Mouse (Mus musculus) MEL (cell line): Measurements from ENCODE around the gene Pcdh9. TPM values are rescaled to one million over a fixed set of nuclear protein-coding genes. Genes with fewer than 3 reads are reported as not detected.

Experiments used
- DNase-seq: peaks from one replicate; pipeline ENCODE4 v3.0.0; 2011; ENCODE audit warnings: low read depth, low spot score
- H3K27ac ChIP-seq: 2 replicates; pipeline ENCODE4 v1.5.1; 2012; ENCODE audit warnings: low read depth, mild to moderate bottlenecking, control low read depth, low read length, moderate library complexity; ENCODE audit not compliant: control insufficient read depth
- H3K27me3 ChIP-seq, 2 experiments: fragments of 150-350 bp in 1 of 2; sonication (generic) in 1 of 2; 2 replicates each; pipeline ENCODE4 v1.6.1; 2012; ENCODE audit warnings: low read length in 2 of 2, mild to moderate bottlenecking in 2 of 2, improper control_type of control experiment in 1 of 2, moderate library complexity in 1 of 2; ENCODE audit not compliant: insufficient read depth in 2 of 2, control insufficient read depth in 1 of 2
- H3K36me3 ChIP-seq, 2 experiments: 2 replicates each; pipeline ENCODE4 v1.6.1; 2012 to 2014; ENCODE audit warnings: low read length in 2 of 2, improper control_type of control experiment in 1 of 2, inconsistent platforms in 1 of 2, mild to moderate bottlenecking in 1 of 2; ENCODE audit not compliant: insufficient read depth in 2 of 2, control insufficient read depth in 1 of 2
- H3K4me1 ChIP-seq, 2 experiments: fragments of 150-350 bp in 1 of 2; sonication (generic) in 1 of 2; 2 replicates each; pipeline ENCODE4 v1.6.1; 2012; ENCODE audit warnings: low read length in 2 of 2, improper control_type of control experiment in 1 of 2, mild to moderate bottlenecking in 1 of 2; ENCODE audit not compliant: insufficient read depth in 2 of 2, control insufficient read depth in 1 of 2
- H3K4me3 ChIP-seq, 2 experiments: fragments of 150-350 bp in 1 of 2; sonication (generic) in 1 of 2; 2 replicates each; pipeline ENCODE4 v1.5.1; 2012; ENCODE audit warnings: low read depth in 2 of 2, low read length in 2 of 2, mild to moderate bottlenecking in 2 of 2, moderate library complexity in 2 of 2, control low read depth in 1 of 2, improper control_type of control experiment in 1 of 2; ENCODE audit not compliant: control insufficient read depth in 1 of 2, insufficient read depth in 1 of 2
- H3K79me2 ChIP-seq: 2 replicates; pipeline ENCODE4 v1.6.1; 2012; ENCODE audit warnings: mild to moderate bottlenecking, low read length, moderate library complexity; ENCODE audit not compliant: control insufficient read depth, poor library complexity, insufficient read depth
- H3K9ac ChIP-seq: 2 replicates; pipeline ENCODE4 v1.6.1; 2012; ENCODE audit warnings: low read depth, mild to moderate bottlenecking, control low read depth, low read length, moderate library complexity; ENCODE audit not compliant: control insufficient read depth, poor library complexity, severe bottlenecking
- H3K9me3 ChIP-seq: fragments of 150-350 bp; sonication (generic); replicated peaks from 2 replicates; pipeline ENCODE4 v1.6.1; 2012; ENCODE audit warnings: mild to moderate bottlenecking, low read length, improper control_type of control experiment, moderate library complexity; ENCODE audit not compliant: insufficient read depth
- CHD2 ChIP-seq: IDR thresholded peaks from 2 replicates; pipeline ENCODE4 v1.6.1; 2011; ENCODE audit warnings: low read length, improper control_type of control experiment
- EP300 ChIP-seq, 2 experiments: IDR thresholded peaks; 2 replicates each; pipeline ENCODE4 v1.6.1; 2011; ENCODE audit warnings: improper control_type of control experiment in 2 of 2, low read length in 2 of 2, low read depth in 1 of 2, mild to moderate bottlenecking in 1 of 2
- HCFC1 ChIP-seq: IDR thresholded peaks from 2 replicates; pipeline ENCODE4 v1.6.1; 2012; ENCODE audit warnings: low read depth, mild to moderate bottlenecking, inconsistent platforms, low read length, improper control_type of control experiment, moderate library complexity
- MAX ChIP-seq: IDR thresholded peaks from 2 replicates; pipeline ENCODE4 v1.6.1; 2011; ENCODE audit warnings: low read length, improper control_type of control experiment
- MAZ ChIP-seq: IDR thresholded peaks from 2 replicates; pipeline ENCODE4 v1.6.1; 2012; ENCODE audit warnings: low read depth, mild to moderate bottlenecking, inconsistent platforms, low read length, improper control_type of control experiment
- MEF2A ChIP-seq: IDR thresholded peaks from 2 replicates; pipeline ENCODE4 v1.6.1; 2014; ENCODE audit warnings: low read depth, mild to moderate bottlenecking, inconsistent platforms, low read length, improper control_type of control experiment; ENCODE audit not compliant: poor library complexity, insufficient replicate concordance, severe bottlenecking; ENCODE audit errors: extremely low read depth
- MYB ChIP-seq: IDR thresholded peaks from 2 replicates; pipeline ENCODE4 v1.6.1; 2011; ENCODE audit warnings: mild to moderate bottlenecking, low read depth, low read length, improper control_type of control experiment
- NRF1 ChIP-seq: IDR thresholded peaks from 2 replicates; pipeline ENCODE4 v1.6.1; 2014; ENCODE audit warnings: low read depth, mild to moderate bottlenecking, inconsistent platforms, low read length, improper control_type of control experiment, moderate library complexity; ENCODE audit not compliant: poor library complexity, insufficient read depth, severe bottlenecking
- POLR2A ChIP-seq, 2 experiments: IDR thresholded peaks; 2 replicates each; pipeline ENCODE4 v1.6.1; 2011 to 2012; ENCODE audit warnings: low read length in 2 of 2, mild to moderate bottlenecking in 2 of 2, control low read depth in 1 of 2, improper control_type of control experiment in 1 of 2, low read depth in 1 of 2, moderate library complexity in 1 of 2; ENCODE audit not compliant: control insufficient read depth in 1 of 2, insufficient read depth in 1 of 2, poor library complexity in 1 of 2
- POLR2AphosphoS2 ChIP-seq: IDR thresholded peaks from 2 replicates; pipeline ENCODE4 v1.6.1; 2011; ENCODE audit warnings: low read length, improper control_type of control experiment
- POLR2AphosphoS5 ChIP-seq: IDR thresholded peaks from 2 replicates; pipeline ENCODE4 v1.6.1; 2012; ENCODE audit warnings: low read depth, borderline replicate concordance, mild to moderate bottlenecking, inconsistent platforms, low read length, moderate library complexity, mixed read lengths
- SMC3 ChIP-seq: IDR thresholded peaks from 2 replicates; pipeline ENCODE4 v1.6.1; 2011; ENCODE audit warnings: low read depth, low read length, improper control_type of control experiment
- UBTF ChIP-seq: IDR thresholded peaks from 2 replicates; pipeline ENCODE4 v1.6.1; 2012; ENCODE audit warnings: low read depth, mild to moderate bottlenecking, inconsistent platforms, low read length, improper control_type of control experiment, moderate library complexity, borderline replicate concordance; ENCODE audit not compliant: insufficient read depth
- USF1 ChIP-seq: IDR thresholded peaks from 2 replicates; pipeline ENCODE4 v1.6.1; 2014; ENCODE audit warnings: low read depth, mild to moderate bottlenecking, inconsistent platforms, low read length, improper control_type of control experiment, moderate library complexity
- USF2 ChIP-seq, 2 experiments: IDR thresholded peaks; 2 replicates each; pipeline ENCODE4 v1.6.1; 2011 to 2012; ENCODE audit warnings: improper control_type of control experiment in 2 of 2, low read length in 2 of 2, borderline replicate concordance in 1 of 2, inconsistent platforms in 1 of 2, low read depth in 1 of 2, mild to moderate bottlenecking in 1 of 2; ENCODE audit not compliant: insufficient read depth in 1 of 2
- ZKSCAN1 ChIP-seq: IDR thresholded peaks from 2 replicates; pipeline ENCODE4 v1.6.1; 2012; ENCODE audit warnings: low read depth, mild to moderate bottlenecking, inconsistent platforms, low read length, improper control_type of control experiment, moderate library complexity
- ZMIZ1 ChIP-seq: IDR thresholded peaks from 2 replicates; pipeline ENCODE4 v1.6.1; 2012; ENCODE audit warnings: low read depth, mild to moderate bottlenecking, inconsistent platforms, low read length, improper control_type of control experiment, moderate library complexity
- polyA plus RNA-seq, 2 experiments: library from polyadenylated mRNA; stranded (reverse) in 1 of 2; unstranded in 1 of 2; fragments of >175 nt in 1 of 2; fragments of >200 nt in 1 of 2; gene quantifications; 2 replicates each; pipeline versions ENCODE4 v1.2.1 to v1.2.4; 2012; ENCODE audit warnings: low replicate concordance in 2 of 2, low read depth in 1 of 2; ENCODE audit not compliant: insufficient read length in 2 of 2, insufficient read depth in 1 of 2, missing spikeins in 1 of 2
- total RNA-seq: library from RNA; depleted of rRNA; stranded (reverse); fragments of 300-350 nt; gene quantifications from 2 replicates; pipeline ENCODE4 v1.2.3, GENCODE M21; 2012

Pcdh9 gene
- total and polyA plus RNA-seq, 3 experiments = not detected

DNA sequence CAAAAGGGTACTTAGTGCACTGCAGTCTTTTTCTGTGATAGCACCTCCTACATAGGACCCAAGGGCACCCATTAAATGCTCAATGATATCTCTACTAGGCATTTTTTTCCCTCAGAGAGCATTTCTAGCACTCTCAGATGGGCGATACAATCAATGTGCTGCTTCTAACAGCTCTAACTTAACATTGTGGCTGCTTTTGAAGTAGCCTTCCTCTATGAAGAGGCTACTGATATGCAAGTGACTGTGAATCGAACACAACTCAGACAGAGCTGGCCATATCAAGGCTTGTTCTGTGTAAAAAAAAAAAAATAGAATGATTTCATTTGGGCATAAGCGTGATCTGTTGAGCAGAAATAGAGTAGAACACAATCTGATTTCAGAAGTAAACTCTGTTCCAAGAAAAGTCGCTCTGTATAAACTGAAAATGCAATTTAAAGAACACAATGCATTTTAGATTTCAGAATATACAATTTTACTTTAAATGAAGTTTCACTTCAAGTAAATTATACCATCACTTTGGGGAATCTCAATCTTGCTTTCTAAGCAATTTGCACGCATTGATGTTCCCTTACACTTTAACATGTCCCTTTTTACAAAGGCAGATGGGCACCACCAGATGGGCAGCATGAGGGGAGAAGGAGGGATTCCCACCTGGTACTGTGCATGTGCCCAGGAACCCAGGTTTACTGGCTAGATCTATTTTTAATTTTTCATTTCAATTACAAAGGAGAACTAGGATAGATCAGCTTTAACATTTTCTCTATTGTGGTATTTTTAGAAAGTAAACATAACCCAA is 215.0 kb downstream of the Pcdh9 start:
- H3K27me3 ChIP-seq = no peaks in the 10 kb centered on the region
- H3K36me3 ChIP-seq = no peaks in the 10 kb centered on the region
- no peak overlapping the region for H3K27ac ChIP-seq
- no peak overlapping the region for H3K4me3 ChIP-seq
- no peaks in the 10 kb centered on the region for H3K79me2 ChIP-seq
- H3K9me3 ChIP-seq = no peaks in the 10 kb centered on the region
- no peak for DNase-seq
- no peaks in the 10 kb centered on the region for H3K4me1 ChIP-seq
- H3K9ac ChIP-seq = no peak overlapping the region
- no peak for TF ChIP-seq UBTF
- TF ChIP-seq POLR2AphosphoS2 = no peak
- TF ChIP-seq EP300 (IDR thresholded peaks at IDR 0.05; ENCODE audit: low read depth in 1 of 2, low read length in 2 of 2) = no peak
- TF ChIP-seq MAZ = no peak
- no peak for TF ChIP-seq SMC3
- no peak for TF ChIP-seq MAX
- TF ChIP-seq POLR2AphosphoS5 = no peak
- no peak for TF ChIP-seq MEF2A
- TF ChIP-seq MYB = no peak
- TF ChIP-seq USF1 = no peak
- TF ChIP-seq USF2 (IDR thresholded peaks at IDR 0.05; ENCODE audit: borderline replicate concordance in 1 of 2, insufficient read depth in 1 of 2, low read depth in 1 of 2, low read length in 2 of 2) = no peak
- TF ChIP-seq HCFC1 = no peak
- no peak for TF ChIP-seq CHD2
- no peak for TF ChIP-seq NRF1
- no peak for TF ChIP-seq POLR2A (IDR thresholded peaks at IDR 0.05; ENCODE audit: control insufficient read depth in 1 of 2, insufficient read depth in 1 of 2, low read depth in 1 of 2, low read length in 2 of 2, poor library complexity in 1 of 2)

DNA sequence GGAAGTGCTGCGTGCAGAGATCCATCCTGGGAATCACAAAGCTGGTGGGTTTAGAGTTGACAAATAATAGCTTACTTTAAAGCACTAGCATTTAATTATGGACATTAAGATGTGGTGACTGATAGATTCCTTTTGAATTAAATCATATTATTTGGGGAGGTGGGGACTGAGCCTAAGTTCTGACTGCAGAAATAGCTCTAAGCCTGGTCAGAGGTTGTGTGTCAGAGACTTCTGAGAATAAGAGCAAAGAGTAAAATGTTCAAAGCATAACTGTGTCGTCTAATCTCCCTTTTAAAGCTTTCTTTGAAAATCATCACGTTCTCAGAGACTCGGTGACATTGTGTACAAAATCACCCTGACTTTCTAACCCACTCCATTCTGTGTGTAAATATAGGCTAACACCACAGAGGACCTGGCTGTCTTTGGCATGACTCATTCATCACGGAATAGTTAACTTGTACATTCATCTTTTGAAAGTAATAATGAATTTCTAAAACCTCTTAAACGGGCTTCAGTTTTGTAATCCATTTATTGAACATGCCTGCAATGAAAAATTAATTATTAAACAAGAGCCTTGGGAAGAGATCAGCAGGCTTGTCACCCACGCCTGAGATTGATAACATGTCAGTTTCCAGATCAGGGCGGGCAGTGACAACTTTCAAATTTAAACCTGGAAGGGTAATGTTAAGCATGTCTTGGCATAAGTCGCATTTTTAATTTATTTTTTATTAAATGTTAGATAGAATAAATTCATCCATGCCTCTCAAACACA is 236.3 kb downstream of the Pcdh9 start:
- TF ChIP-seq ZMIZ1 (no peak), ZKSCAN1 (no peak), UBTF (no peak), EP300 (IDR thresholded peaks at IDR 0.05; ENCODE audit: low read depth in 1 of 2, low read length in 2 of 2) (no peak)
- TF ChIP-seq, all 39 proteins: peak for 0

More for the DNA sequence above, 236.3 kb downstream of the Pcdh9 start:
- H3K79me2 ChIP-seq = no peaks in the 10 kb centered on the region
- no peak overlapping the region for H3K4me3 ChIP-seq
- no peak for DNase-seq
- no peaks in the 10 kb centered on the region for H3K27me3 ChIP-seq
- H3K9me3 ChIP-seq = no peaks in the 10 kb centered on the region
- H3K27ac ChIP-seq = no peak overlapping the region
- H3K4me1 ChIP-seq = no peaks in the 10 kb centered on the region
- no peaks in the 10 kb centered on the region for H3K36me3 ChIP-seq
- no peak overlapping the region for H3K9ac ChIP-seq
